Mouse (Mus musculus) spleen, adult 18-20 months (tissue): ENCODE measurements at regions not wholly inside any gene's neighbourhood (a gene's known extent, or its start where the extent isn't known, plus 50 kb on each side); places are given as distances from the start of the nearest gene placed in this dataset.
A peak's percentile ranks its signal among the peaks of the same experiment; 100 is the strongest.

Experiments used
- DNase-seq, 2 experiments: peaks; one replicate each; pipeline ENCODE4 v3.0.0; 2022; ENCODE audit warnings: mixed read lengths in 2 of 2

- no peak for DNase-seq
Measured at GRCm38 (mm10) chr11:8224366-8224765, 440.0 kb downstream of the Tns3 start.

- DNase-seq, result no peak
Measured at GRCm38 (mm10) chr11:8220618-8221017, 443.7 kb downstream of the Tns3 start.

GRCm38 (mm10) chr11:8219911-8220310 lies 444.4 kb downstream of the Tns3 start:
- no peak for DNase-seq

GRCm38 (mm10) chr11:8215634-8216033 lies 448.7 kb downstream of the Tns3 start:
- DNase-seq, result no peak

- DNase-seq, result no peak
Measured at GRCm38 (mm10) chr11:8214305-8214903, 449.9 kb downstream of the Tns3 start.

- no peak for DNase-seq
Measured at GRCm38 (mm10) chr11:8213130-8213529, 451.2 kb downstream of the Tns3 start.

- DNase-seq, result no peak
Measured at GRCm38 (mm10) chr11:8212714-8213113, 451.6 kb downstream of the Tns3 start.

GRCm38 (mm10) chr11:8209041-8209440 lies 455.3 kb downstream of the Tns3 start:
- peak in 1 of 2 experiments; percentile 4 for DNase-seq

GRCm38 (mm10) chr11:8199293-8199692 lies 465.0 kb downstream of the Tns3 start:
- no peak for DNase-seq
